In the genomic region with DNA sequence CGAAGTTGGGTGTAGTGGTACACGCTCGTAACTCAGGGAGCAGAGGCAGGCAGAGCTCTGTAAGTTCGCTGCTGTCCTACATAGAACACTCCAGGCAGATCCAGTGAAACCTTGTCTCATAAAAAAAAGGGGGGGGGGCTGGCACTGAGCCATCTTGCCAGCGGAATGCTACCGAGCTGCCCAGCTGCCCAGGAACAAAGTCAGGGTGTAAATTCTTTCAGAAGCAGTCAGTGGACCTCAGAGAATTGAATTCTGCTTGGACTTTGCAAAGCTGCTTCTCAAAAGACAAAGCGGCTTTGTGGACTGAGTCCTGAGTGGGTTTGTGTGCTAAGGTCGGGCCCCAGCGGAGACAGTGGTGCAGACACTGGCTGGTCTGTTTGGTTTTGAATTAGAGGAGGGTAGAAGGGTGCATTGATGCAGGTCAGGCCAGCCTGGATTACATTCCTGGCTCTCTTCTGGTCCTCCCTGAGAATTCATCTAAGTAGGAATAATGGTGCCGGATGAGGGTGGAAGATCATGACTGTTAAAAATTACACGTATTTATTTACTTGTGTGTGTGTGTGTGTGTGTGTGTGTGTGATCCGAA, we compare ENCODE assay signal across 10 mouse cellular contexts. TPM values are rescaled to one million over a fixed set of nuclear protein-coding genes. Genes with fewer than 3 reads are reported as not detected.
DNase-seq lines count a peak whose midpoint lies in the region; ATAC-seq and TF ChIP-seq lines count a peak whose summit lies in the region.
"Had no signal": no experiment of that assay in that cellular context is flagged by ENCODE, and none has a peak within 500 bp of the region (broad histone marks: within the 10 kb centered on the region; RNA-seq: fewer than 3 reads in every experiment).

No protein-coding gene starts in this region.

- no peak overlapping the region for H3K9ac ChIP-seq in liver, postnatal 0 days (replicated peaks)
- no peak overlapping the region for H3K9ac ChIP-seq in liver, embryonic 12.5 days
- H3K9ac ChIP-seq in hindbrain, postnatal 0 days (replicated peaks; ENCODE audit: low read length): no peak overlapping the region
- H3K9ac ChIP-seq in limb, embryonic 14.5 days (ENCODE audit: low read depth, low read length, severe bottlenecking): no peak overlapping the region

- no peak overlapping the region for H3K27ac ChIP-seq in liver, postnatal 0 days (ENCODE audit: low read depth)
- H3K27ac ChIP-seq in liver, embryonic 12.5 days: no peak overlapping the region
- peak overlapping the region; percentile 32; the same call in 1 of the 2 replicates for H3K27ac ChIP-seq in hindbrain, postnatal 0 days
- 0 out of 2 replicates have a peak overlapping the region, but pooled peaks have one; percentile 34 for H3K27ac ChIP-seq in limb, embryonic 14.5 days (replicated peaks; ENCODE audit: low read depth, low read length)
- H3K27ac ChIP-seq: liver, embryonic 14.5 days had no signal

- no peak for TF ChIP-seq EP300 in liver, postnatal 0 days (IDR thresholded peaks at IDR 0.05; ENCODE audit: low read depth)

- H3K4me3 ChIP-seq in liver, postnatal 0 days (ENCODE audit: low read depth, low read length): no peak overlapping the region
- H3K4me3 ChIP-seq in liver, embryonic 12.5 days: no peak overlapping the region
- H3K4me3 ChIP-seq in hindbrain, postnatal 0 days (ENCODE audit: low read length): no peak overlapping the region
- H3K4me3 ChIP-seq in limb, embryonic 14.5 days (replicated peaks; ENCODE audit: low read length): no peak overlapping the region

- no peaks in the 10 kb centered on the region for H3K9me3 ChIP-seq in liver, postnatal 0 days (ENCODE audit: low read length)
- H3K9me3 ChIP-seq in liver, embryonic 12.5 days (replicated peaks): no peaks in the 10 kb centered on the region
- H3K9me3 ChIP-seq in hindbrain, postnatal 0 days (ENCODE audit: low read length): no peaks in the 10 kb centered on the region
- H3K9me3 ChIP-seq in limb, embryonic 14.5 days (ENCODE audit: control insufficient read depth, low read length): no peaks in the 10 kb centered on the region

- DNase-seq in liver, postnatal 0 days: no peak
- peak; percentile 96 for DNase-seq in Muller cell, postnatal 12 days (ENCODE audit: inconsistent ontology term)
- no peak for DNase-seq in hindbrain, postnatal 0 days (ENCODE audit: low spot score)
- DNase-seq in limb, embryonic 14.5 days (ENCODE audit: low spot score): no peak
- no peak for DNase-seq in heart, adult 9 months (ENCODE audit: low spot score in 2 of 2)
- DNase-seq: cerebellum, adult 9-10 months; right cerebral cortex, postnatal 25 days had no signal

- TF ChIP-seq POLR2A in limb, embryonic 14.5 days (IDR thresholded peaks at IDR 0.05; ENCODE audit: borderline replicate concordance, extremely low read depth, insufficient read depth, insufficient read length): no peak

- no peaks in the 10 kb centered on the region for H3K27me3 ChIP-seq in liver, postnatal 0 days (ENCODE audit: insufficient read depth, low read length)
- no peaks in the 10 kb centered on the region for H3K27me3 ChIP-seq in liver, embryonic 12.5 days (replicated peaks)
- H3K27me3 ChIP-seq in hindbrain, postnatal 0 days (ENCODE audit: insufficient read depth, low read length): no peaks in the 10 kb centered on the region
- H3K27me3 ChIP-seq in limb, embryonic 14.5 days (ENCODE audit: control insufficient read depth, insufficient read depth, low read length): no peaks in the 10 kb centered on the region

- 0 out of 2 replicates have a peak overlapping the region, but pooled peaks have one; percentile 75 for H3K4me2 ChIP-seq in liver, postnatal 0 days (ENCODE audit: low read depth, low read length)
- H3K4me2 ChIP-seq in liver, embryonic 12.5 days: no peak overlapping the region
- H3K4me2 ChIP-seq in hindbrain, postnatal 0 days (ENCODE audit: low read depth, low read length): no peak overlapping the region
- no peak overlapping the region for H3K4me2 ChIP-seq in limb, embryonic 14.5 days (replicated peaks; ENCODE audit: low read depth, low read length, severe bottlenecking)

- peaks cover 13% of the 10 kb centered on the region; the same call in 1 of the 2 replicates for H3K4me1 ChIP-seq in liver, postnatal 0 days (ENCODE audit: insufficient read depth)
- peaks cover 29% of the 10 kb centered on the region for H3K4me1 ChIP-seq in liver, embryonic 12.5 days
- H3K4me1 ChIP-seq in hindbrain, postnatal 0 days (ENCODE audit: insufficient read depth, low read length): no peaks in the 10 kb centered on the region
- H3K4me1 ChIP-seq in limb, embryonic 14.5 days (ENCODE audit: control insufficient read depth, insufficient read depth, low read length): peaks cover 8% of the 10 kb centered on the region

- ATAC-seq in liver, postnatal 0 days: no peak
- ATAC-seq in liver, embryonic 12.5 days: no peak
- ATAC-seq in hindbrain, postnatal 0 days: no peak
- ATAC-seq in limb, embryonic 14.5 days (ENCODE audit: low FRiP score, low read depth): no peak
- no peak for ATAC-seq in megakaryocyte progenitor cell, adult 5-6 weeks (replicated peaks; ENCODE audit: poor library complexity)

- no peaks in the 10 kb centered on the region for H3K36me3 ChIP-seq in liver, postnatal 0 days (replicated peaks; ENCODE audit: insufficient read depth, low read length)
- H3K36me3 ChIP-seq in liver, embryonic 12.5 days: peaks cover 6% of the 10 kb centered on the region; the same call in 1 of the 2 replicates
- no peaks in the 10 kb centered on the region for H3K36me3 ChIP-seq in hindbrain, postnatal 0 days (ENCODE audit: insufficient read depth, low read length)
- H3K36me3 ChIP-seq in limb, embryonic 14.5 days (ENCODE audit: control insufficient read depth, insufficient read depth, low read length): no peaks in the 10 kb centered on the region

- TF ChIP-seq CTCF in liver, postnatal 0 days (IDR thresholded peaks at IDR 0.05; ENCODE audit: low read depth): no peak
- TF ChIP-seq CTCF in hindbrain, postnatal 0 days (IDR thresholded peaks at IDR 0.05; ENCODE audit: low read depth): no peak

- 84% methylated on average over 12 of the region's 12 CpGs for WGBS in liver, postnatal 0 days (ENCODE audit: insufficient replicate concordance)
- 83% methylated on average over 12 of the region's 12 CpGs for WGBS in liver, embryonic 12.5 days (ENCODE audit: insufficient replicate concordance)
- 56% methylated on average over 12 of the region's 12 CpGs for WGBS in hindbrain, postnatal 0 days
- 69% methylated on average over 12 of the region's 12 CpGs for WGBS in limb, embryonic 14.5 days

RNA-seq across cellular contexts. Expression of gene Capg, which starts 0.8 kb away (rescaled TPM):
- polyA plus RNA-seq in liver, postnatal 0 days (2015; fragmentation: Nextera tagmentation; extraction: Ambion mirVana): 20.0 and 22.8 TPM in 2 replicates
- polyA plus RNA-seq in liver, embryonic 12.5 days (2016; fragmentation: Nextera tagmentation; extraction: Ambion mirVana): 18.5 and 19.7 TPM in 2 replicates
- total RNA-seq in hindbrain, postnatal 0 days (2014; rRNA removed): 5.8 and 10.6 TPM in 2 replicates
- 10.0 and 11.2 TPM in 2 replicates for polyA plus RNA-seq in hindbrain, postnatal 0 days (2015; fragmentation: Nextera tagmentation; extraction: Ambion mirVana)
- 29.2 and 30.9 TPM in 2 replicates for polyA plus RNA-seq in limb, embryonic 14.5 days (2012; rRNA removed)
- 80.7 and 86.6 TPM in 2 replicates for polyA plus RNA-seq in limb, embryonic 14.5 days (2014; fragmentation: Nextera tagmentation; extraction: Ambion mirVana)
- 24.4 and 25.5 TPM in 2 replicates for total RNA-seq in megakaryocyte progenitor cell, adult 5-6 weeks (2015)
- 42.7 and 60.1 TPM in 2 replicates for total RNA-seq in megakaryocyte progenitor cell, adult 5-6 weeks (2017)

RNA-seq across cellular contexts. Expression of gene Sh2d6, which starts 21.9 kb away (rescaled TPM):
- not detected in 2 replicates for polyA plus RNA-seq in liver, postnatal 0 days (2015; fragmentation: Nextera tagmentation; extraction: Ambion mirVana)
- not detected in 2 replicates for polyA plus RNA-seq in liver, embryonic 12.5 days (2016; fragmentation: Nextera tagmentation; extraction: Ambion mirVana)
- total RNA-seq in hindbrain, postnatal 0 days (2014; rRNA removed): not detected in 2 replicates
- 0.26 and 0.40 TPM in 2 replicates for polyA plus RNA-seq in hindbrain, postnatal 0 days (2015; fragmentation: Nextera tagmentation; extraction: Ambion mirVana)
- polyA plus RNA-seq in limb, embryonic 14.5 days (2012; rRNA removed): 0.36 and 0.43 TPM in 2 replicates
- polyA plus RNA-seq in limb, embryonic 14.5 days (2014; fragmentation: Nextera tagmentation; extraction: Ambion mirVana): not detected in 2 replicates
- not detected in 2 replicates for total RNA-seq in megakaryocyte progenitor cell, adult 5-6 weeks (2015)
- total RNA-seq in megakaryocyte progenitor cell, adult 5-6 weeks (2017): not detected in 2 replicates
- polyA plus RNA-seq: liver, embryonic 14.5 days had no signal

RNA-seq across cellular contexts. Expression of gene Elmod3, which starts 54.9 kb away (rescaled TPM):
- 4.0 and 5.2 TPM in 2 replicates for polyA plus RNA-seq in liver, postnatal 0 days (2015; fragmentation: Nextera tagmentation; extraction: Ambion mirVana)
- polyA plus RNA-seq in liver, embryonic 12.5 days (2016; fragmentation: Nextera tagmentation; extraction: Ambion mirVana): 6.8 and 7.6 TPM in 2 replicates
- total RNA-seq in hindbrain, postnatal 0 days (2014; rRNA removed): 23.8 and 26.1 TPM in 2 replicates
- polyA plus RNA-seq in hindbrain, postnatal 0 days (2015; fragmentation: Nextera tagmentation; extraction: Ambion mirVana): 16.2 and 18.4 TPM in 2 replicates
- polyA plus RNA-seq in limb, embryonic 14.5 days (2012; rRNA removed): 13.7 and 18.6 TPM in 2 replicates
- 19.4 and 20.3 TPM in 2 replicates for polyA plus RNA-seq in limb, embryonic 14.5 days (2014; fragmentation: Nextera tagmentation; extraction: Ambion mirVana)
- total RNA-seq in megakaryocyte progenitor cell, adult 5-6 weeks (2015): 12.9 and 15.6 TPM in 2 replicates
- 9.7 and 13.8 TPM in 2 replicates for total RNA-seq in megakaryocyte progenitor cell, adult 5-6 weeks (2017)

RNA-seq across cellular contexts. Expression of gene Retsat, which starts 54.9 kb away (rescaled TPM):
- 90.4 and 109 TPM in 2 replicates for polyA plus RNA-seq in liver, postnatal 0 days (2015; fragmentation: Nextera tagmentation; extraction: Ambion mirVana)
- polyA plus RNA-seq in liver, embryonic 12.5 days (2016; fragmentation: Nextera tagmentation; extraction: Ambion mirVana): 15.3 and 16.6 TPM in 2 replicates
- total RNA-seq in hindbrain, postnatal 0 days (2014; rRNA removed): 4.9 and 12.6 TPM in 2 replicates
- polyA plus RNA-seq in hindbrain, postnatal 0 days (2015; fragmentation: Nextera tagmentation; extraction: Ambion mirVana): 10.0 and 11.6 TPM in 2 replicates
- 8.8 and 10.7 TPM in 2 replicates for polyA plus RNA-seq in limb, embryonic 14.5 days (2012; rRNA removed)
- polyA plus RNA-seq in limb, embryonic 14.5 days (2014; fragmentation: Nextera tagmentation; extraction: Ambion mirVana): 16.1 and 19.0 TPM in 2 replicates
- total RNA-seq in megakaryocyte progenitor cell, adult 5-6 weeks (2015): 20.3 and 20.8 TPM in 2 replicates
- total RNA-seq in megakaryocyte progenitor cell, adult 5-6 weeks (2017): 20.0 and 27.5 TPM in 2 replicates

Comparison
In these comparisons a context has a peak if more than half of its experiments do, and no peak if none do; other contexts are left out.
1. H3K27ac ChIP-seq: peak in hindbrain, postnatal 0 days (single experiment) and limb, embryonic 14.5 days (single experiment); none in liver, postnatal 0 days (single experiment) and liver, embryonic 12.5 days (single experiment).